Mouse (Mus musculus) forebrain, embryonic 14.5 days (tissue): ENCODE data around the gene Lrp2. TPM values are rescaled to one million over a fixed set of nuclear protein-coding genes. Genes with fewer than 3 reads are reported as not detected.
A peak's percentile ranks its signal among the peaks of the same experiment; 100 is the strongest.
"Not testable (repeated sequence)": the region's sequence is repeated elsewhere in the genome, so short reads cannot be mapped to it uniquely, and the experiment has no call there.

ENCODE experiments used
- ATAC-seq: fragments of 200-750 bp; cut with Nextera tagmentation; 2 replicates; pipeline ENCODE4 v1.8.0; 2017; ENCODE audit warnings: mild to moderate bottlenecking, moderate library complexity
- DNase-seq: peaks from one replicate; pipeline ENCODE4 v3.0.0-alpha.2; 2015; ENCODE audit warnings: low spot score
- H3K27ac ChIP-seq: fragments of 300-500 bp; sonication (generic); 2 replicates; pipeline ENCODE4 v1.5.1; 2014; ENCODE audit warnings: low read depth, mild to moderate bottlenecking, control low read depth, low read length, moderate library complexity
- H3K27me3 ChIP-seq: fragments of 300-500 bp; sonication (generic); replicated peaks from 2 replicates; pipeline ENCODE4 v1.6.1; 2014; ENCODE audit warnings: low read length, control low read depth, mixed read lengths; ENCODE audit not compliant: control insufficient read depth, insufficient read depth
- H3K36me3 ChIP-seq: fragments of 300-500 bp; sonication (generic); 2 replicates; pipeline ENCODE4 v1.6.1; 2014; ENCODE audit warnings: low read length, control low read depth; ENCODE audit not compliant: control insufficient read depth, insufficient read depth
- H3K4me1 ChIP-seq: fragments of 300-500 bp; sonication (generic); 2 replicates; pipeline ENCODE4 v1.6.1; 2014; ENCODE audit warnings: antibody characterized with exemption, low read length, control low read depth; ENCODE audit not compliant: control insufficient read depth, insufficient read depth
- H3K4me2 ChIP-seq: fragments of 300-500 bp; sonication (generic); 2 replicates; pipeline ENCODE4 v1.6.1; 2014; ENCODE audit warnings: mild to moderate bottlenecking, control low read depth, low read length
- H3K4me3 ChIP-seq: fragments of 300-500 bp; sonication (generic); 2 replicates; pipeline ENCODE4 v1.5.1; 2014; ENCODE audit warnings: low read depth, low read length, control low read depth
- H3K9ac ChIP-seq: fragments of 300-500 bp; sonication (generic); 2 replicates; pipeline ENCODE4 v1.6.1; 2014; ENCODE audit warnings: mild to moderate bottlenecking, low read length, control low read depth, moderate library complexity
- H3K9me3 ChIP-seq: fragments of 300-500 bp; sonication (generic); replicated peaks from 2 replicates; pipeline ENCODE4 v1.6.1; 2016; ENCODE audit warnings: low read length, control low read depth, mixed read lengths; ENCODE audit not compliant: control insufficient read depth
- WGBS: fragments of 180-500 bp; shearing (Covaris S2); extraction: QIAGEN DNeasy Blood & Tissue Kit; methylation state at CpG from one replicate; pipeline ENCODE4 v1.1.7; 2014; 5-methylcytosine and 5-hydroxymethylcytosine counted together
- polyA plus RNA-seq: library from polyadenylated mRNA; unstranded; fragments of >200 nt; fragmentation: Nextera tagmentation; extraction: Ambion mirVana; gene quantifications from 2 replicates; pipeline ENCODE4 v1.2.1, GENCODE M21; 2014

Lrp2 gene
- polyA plus RNA-seq, 1 experiment from 2014 or later, result 0.66 TPM

DNA sequence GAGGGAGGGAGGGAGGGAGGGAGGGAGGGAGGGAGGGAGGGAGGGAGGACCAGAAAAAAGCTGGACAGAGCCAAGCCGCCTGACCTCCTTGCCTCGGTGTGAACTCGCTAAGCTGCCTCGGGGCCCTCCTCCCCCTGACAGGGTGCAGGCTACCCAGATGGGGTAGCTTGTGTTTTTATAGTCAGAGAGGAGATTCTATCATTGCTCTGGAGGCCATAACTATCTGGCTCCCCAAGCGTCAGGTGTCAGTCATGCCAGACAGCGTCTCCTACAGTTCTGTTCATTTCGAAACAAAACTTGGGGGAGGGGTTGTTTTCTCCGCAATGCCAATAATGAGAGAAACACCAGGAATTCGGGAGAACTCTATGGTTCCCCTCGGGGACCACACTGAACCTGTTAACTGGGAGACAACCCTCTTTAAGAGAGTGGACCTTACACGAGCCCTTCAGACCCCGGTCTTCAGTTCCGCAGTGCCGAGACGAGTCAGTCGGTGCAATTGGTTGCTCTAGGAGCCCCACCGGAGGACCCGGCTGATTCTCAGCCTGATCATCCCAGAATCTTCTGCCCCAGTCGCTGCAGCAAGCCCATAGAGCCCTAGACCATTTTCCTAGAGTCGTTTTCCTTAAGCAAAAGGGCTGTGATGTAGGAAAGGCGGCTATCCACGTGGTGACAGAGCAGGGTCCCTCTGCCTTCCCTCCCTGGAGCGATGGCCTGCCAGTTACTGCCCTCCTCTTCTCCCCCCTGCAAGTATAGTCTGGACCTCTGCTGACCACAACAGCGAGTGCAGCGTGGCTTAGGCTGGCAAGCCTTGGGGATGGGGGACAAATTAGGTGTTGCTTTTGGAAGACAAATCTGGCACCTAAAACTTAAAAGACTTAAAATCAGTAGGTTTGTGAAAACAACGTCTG, 1.2 kb upstream of the Lrp2 start:
- H3K4me3 ChIP-seq, result peak overlapping the region; percentile 26
- WGBS, result under 1% methylated on average over 26 of the region's 26 CpGs
- ATAC-seq, result no peak
- H3K9ac ChIP-seq, result peak overlapping the region; percentile 32
- H3K27ac ChIP-seq, result no peak overlapping the region
- H3K4me1 ChIP-seq, result peaks cover 10% of the 10 kb centered on the region; the same call in 1 of the 2 replicates
- peak overlapping the region; percentile 53 for H3K4me2 ChIP-seq
- DNase-seq, result peak; percentile 11
- H3K36me3 ChIP-seq, result no peaks in the 10 kb centered on the region
- H3K9me3 ChIP-seq, result no peaks in the 10 kb centered on the region
- peaks cover 43% of the 10 kb centered on the region for H3K27me3 ChIP-seq

DNA sequence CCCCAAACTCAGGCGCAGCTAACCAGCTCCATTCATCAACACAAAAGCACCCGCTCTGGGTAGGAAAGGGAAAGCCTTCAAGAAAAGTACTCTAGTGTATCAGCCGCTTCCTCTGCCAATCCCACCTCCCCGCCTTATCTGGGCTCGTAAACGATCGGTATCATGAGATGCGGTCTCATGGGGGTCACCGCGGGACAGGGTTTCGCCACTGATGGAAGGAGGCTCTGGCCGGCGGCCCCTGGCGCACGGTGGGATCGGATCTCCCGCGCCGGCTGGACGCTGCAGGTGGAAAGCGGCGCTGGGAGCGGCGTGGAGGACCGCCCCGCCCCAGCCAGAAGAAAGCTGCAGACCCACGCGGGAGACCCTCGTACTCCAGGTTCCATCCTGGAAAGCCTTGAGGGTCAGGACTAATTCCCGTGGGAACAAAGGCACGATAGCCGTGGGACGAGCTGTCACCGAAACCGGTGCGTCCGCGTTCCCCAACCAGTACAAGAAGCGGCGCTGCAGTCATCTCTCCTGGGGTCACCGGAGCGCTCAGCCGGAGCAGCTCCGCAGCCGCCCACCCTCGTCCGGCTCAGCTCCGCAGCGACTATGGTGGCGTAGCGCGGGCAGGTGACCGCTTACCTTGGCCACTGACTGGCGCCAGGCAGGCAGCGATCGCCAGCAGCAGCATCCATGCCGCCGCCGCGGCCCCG, 527 bp downstream of the Lrp2 start:
- Histone ChIP-seq H3K4me2 (peak overlapping the region; percentile 99), H3K9me3 (no peaks in the 10 kb centered on the region), H3K27me3 (peaks cover 43% of the 10 kb centered on the region), H3K36me3 (no peaks in the 10 kb centered on the region), H3K9ac (peak overlapping the region; percentile 59), H3K27ac (no peak overlapping the region), H3K4me1 (peaks cover 10% of the 10 kb centered on the region; the same call in 1 of the 2 replicates), H3K4me3 (peak overlapping the region; percentile 65)
- WGBS, result under 1% methylated on average over 56 of the region's 61 CpGs
- DNase-seq (peak; percentile 53), ATAC-seq (peak; percentile 72)

DNA sequence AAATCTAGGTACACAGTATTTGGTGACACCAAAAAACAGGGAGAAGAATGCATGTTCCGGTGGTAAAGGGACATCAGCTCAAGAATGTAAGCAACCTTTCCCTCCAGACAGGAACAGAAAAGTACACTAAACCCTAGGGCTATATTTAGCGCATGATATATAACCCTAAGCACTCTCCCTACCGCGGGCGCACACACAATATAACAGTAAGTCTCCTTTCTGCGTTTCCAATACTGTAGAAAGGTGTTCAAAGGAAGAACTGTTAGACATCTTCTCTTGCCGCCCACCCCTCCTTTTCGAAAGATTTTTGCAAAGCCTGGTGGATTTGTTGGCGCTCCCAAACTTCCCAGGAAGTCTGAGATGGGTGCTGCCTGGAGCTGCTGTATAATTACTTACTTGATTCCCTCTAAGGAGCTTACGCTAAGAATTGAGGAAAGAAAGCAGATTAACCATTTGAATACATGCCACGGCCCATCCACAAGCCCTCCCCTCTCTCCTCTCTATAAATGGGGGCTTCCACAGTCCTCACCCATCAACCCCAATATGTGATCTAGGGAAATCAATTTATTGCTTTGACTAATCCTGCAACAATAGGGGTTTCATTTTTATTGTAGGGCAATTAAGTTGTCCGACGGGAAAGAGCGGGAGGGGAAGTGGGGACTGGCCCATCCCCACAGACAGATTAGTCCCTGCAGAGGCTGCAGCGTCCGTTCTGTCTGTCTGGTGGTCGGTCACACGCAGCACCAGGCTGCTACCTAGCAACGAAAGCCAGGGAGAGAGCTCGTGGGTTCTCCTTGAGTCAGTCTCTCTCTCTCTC, 1.5 kb downstream of the Lrp2 start:
- 3% methylated on average over 20 of the region's 20 CpGs for WGBS
- Histone ChIP-seq H3K9ac (no peak overlapping the region), H3K27me3 (peaks cover 41% of the 10 kb centered on the region), H3K27ac (no peak overlapping the region), H3K4me2 (peak overlapping the region; percentile 99), H3K36me3 (no peaks in the 10 kb centered on the region), H3K4me1 (peaks cover 10% of the 10 kb centered on the region; the same call in 1 of the 2 replicates), H3K9me3 (no peaks in the 10 kb centered on the region), H3K4me3 (peak overlapping the region; percentile 65)
- DNase-seq (peak; percentile 30), ATAC-seq (no peak)

DNA sequence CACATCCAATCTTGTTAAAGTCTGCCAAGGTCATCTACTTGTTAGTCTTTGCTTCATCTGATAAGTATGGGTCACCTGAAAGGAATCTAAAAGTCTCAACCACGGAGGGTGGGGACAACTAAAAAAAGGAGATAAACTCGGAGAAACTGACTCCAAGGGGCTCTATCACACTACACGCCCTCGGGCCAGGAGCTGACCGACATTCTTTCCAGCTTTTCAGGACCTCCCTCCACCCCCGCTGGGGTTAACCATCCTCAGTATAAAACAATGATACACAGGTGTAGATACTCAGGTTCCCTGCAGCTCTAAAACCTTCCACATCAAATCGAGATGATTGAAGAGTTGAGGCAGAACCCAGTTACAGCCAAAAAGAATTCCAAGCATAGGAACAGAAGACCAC, 3.0 kb downstream of the Lrp2 start:
- no peak overlapping the region for H3K9ac ChIP-seq
- peaks cover 10% of the 10 kb centered on the region; the same call in 1 of the 2 replicates for H3K4me1 ChIP-seq
- no peak overlapping the region for H3K4me3 ChIP-seq
- H3K27ac ChIP-seq, result no peak overlapping the region
- H3K4me2 ChIP-seq, result no peak overlapping the region
- no peak for DNase-seq
- no peaks in the 10 kb centered on the region for H3K9me3 ChIP-seq
- H3K36me3 ChIP-seq, result no peaks in the 10 kb centered on the region
- 49% methylated on average over 7 of the region's 7 CpGs for WGBS
- ATAC-seq, result no peak
- peaks cover 32% of the 10 kb centered on the region for H3K27me3 ChIP-seq

DNA sequence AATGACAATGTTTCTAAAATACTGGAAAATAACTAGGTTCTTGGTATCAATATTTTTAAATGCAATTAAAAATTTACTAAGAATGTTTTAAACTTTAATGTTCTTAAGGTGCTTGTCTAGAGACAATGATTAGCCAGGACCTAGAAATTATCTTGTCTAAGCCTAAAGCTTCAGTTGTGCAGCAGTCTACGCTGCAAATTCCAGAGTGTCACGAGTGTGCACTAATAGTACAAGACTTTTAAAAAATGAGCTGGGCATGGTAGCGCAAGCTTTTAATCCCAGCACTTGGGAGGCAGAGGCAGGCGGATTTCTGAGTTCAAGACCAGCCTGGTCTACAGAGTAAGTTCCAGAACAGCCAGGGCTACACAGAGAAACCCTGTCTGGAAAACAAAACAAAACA, 3.8 kb downstream of the Lrp2 start:
- H3K4me2 ChIP-seq, H3K9me3 ChIP-seq, H3K4me3 ChIP-seq, H3K36me3 ChIP-seq, H3K9ac ChIP-seq, H3K4me1 ChIP-seq, ATAC-seq, H3K27ac ChIP-seq, DNase-seq: not testable (repeated sequence)
- WGBS, result 94% methylated on average over 4 of the region's 4 CpGs
- H3K27me3 ChIP-seq, result peaks cover 24% of the 10 kb centered on the region

DNA sequence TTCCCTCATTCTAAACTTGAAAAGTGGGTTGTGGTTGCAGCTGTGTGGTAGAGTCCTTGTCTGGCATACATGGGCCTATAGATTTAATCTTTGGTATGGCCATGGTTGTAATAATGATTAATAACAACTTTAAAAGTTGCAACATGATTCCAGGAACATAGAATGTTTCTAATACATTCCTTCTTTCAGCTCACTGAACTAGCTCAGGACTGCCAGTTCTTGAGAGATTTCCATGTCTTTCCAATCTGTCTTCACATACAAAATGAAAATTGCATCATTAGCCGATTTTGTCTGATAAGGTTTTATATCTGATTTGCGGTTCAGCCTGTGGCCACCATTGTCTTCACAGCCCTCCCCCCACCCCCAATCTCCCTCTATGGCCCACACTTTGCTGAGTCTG, 5.8 kb downstream of the Lrp2 start:
- H3K27me3 ChIP-seq, result peaks cover 14% of the 10 kb centered on the region
- ATAC-seq, result no peak
- WGBS, result 98% methylated on average over 2 of the region's 2 CpGs
- H3K9ac ChIP-seq, result no peak overlapping the region
- no peaks in the 10 kb centered on the region; the same call in 1 of the 2 replicates for H3K4me1 ChIP-seq
- H3K4me2 ChIP-seq, result no peak overlapping the region
- no peak overlapping the region for H3K4me3 ChIP-seq
- no peak for DNase-seq
- H3K27ac ChIP-seq, result no peak overlapping the region
- H3K36me3 ChIP-seq, result no peaks in the 10 kb centered on the region
- H3K9me3 ChIP-seq, result no peaks in the 10 kb centered on the region

DNA sequence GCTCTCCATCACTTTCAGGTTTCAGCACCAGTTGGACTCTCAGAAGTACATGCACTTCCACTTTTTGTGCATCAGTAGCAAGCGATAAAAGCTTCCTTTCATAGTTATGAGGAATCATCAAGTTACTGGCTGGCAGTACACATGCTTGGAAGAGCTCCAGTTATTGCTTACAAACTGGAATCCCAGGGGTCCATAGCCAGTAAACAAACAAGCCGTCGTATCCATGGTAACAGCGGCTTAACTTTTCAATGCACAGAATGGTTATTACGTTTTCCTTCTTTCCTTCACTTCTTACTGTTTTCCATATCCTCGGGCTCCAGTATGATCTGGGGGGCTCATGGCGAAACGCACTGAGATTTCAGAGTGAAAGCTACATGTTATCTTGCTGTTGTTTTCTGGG, 7.7 kb downstream of the Lrp2 start:
- peak; percentile 71 for DNase-seq
- H3K4me1 ChIP-seq, result no peaks in the 10 kb centered on the region
- no peak overlapping the region for H3K4me3 ChIP-seq
- H3K27ac ChIP-seq, result no peak overlapping the region
- peaks cover 5% of the 10 kb centered on the region; the same call in 1 of the 2 replicates for H3K27me3 ChIP-seq
- no peak overlapping the region for H3K9ac ChIP-seq
- no peak overlapping the region for H3K4me2 ChIP-seq
- H3K9me3 ChIP-seq, result no peaks in the 10 kb centered on the region
- H3K36me3 ChIP-seq, result no peaks in the 10 kb centered on the region
- WGBS, result 65% methylated on average over 8 of the region's 8 CpGs
- no peak for ATAC-seq

DNA sequence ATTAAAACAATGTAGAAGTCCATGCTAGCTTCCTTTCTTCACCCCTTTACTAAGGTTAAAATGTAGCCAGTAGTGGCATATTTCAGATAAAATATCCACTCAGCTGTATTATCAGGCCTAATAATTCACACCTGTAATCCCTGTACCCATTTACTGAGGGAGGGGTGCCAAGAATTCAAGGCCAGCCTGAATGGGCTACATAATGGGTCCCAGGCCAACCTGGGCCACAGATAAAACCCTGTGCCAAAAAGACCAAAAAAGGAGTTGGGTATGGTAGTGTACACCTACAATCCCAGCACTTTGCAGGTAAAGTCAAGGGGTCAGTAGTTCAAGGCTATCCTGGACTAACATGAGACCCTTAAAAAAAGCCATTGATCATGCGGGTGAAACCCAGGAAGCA, 9.3 kb downstream of the Lrp2 start:
- ATAC-seq, result no peak
- WGBS, result 89% methylated on average over 1 of the region's 1 CpGs
- Histone ChIP-seq H3K4me1 (no peaks in the 10 kb centered on the region), H3K9ac (no peak overlapping the region), H3K27me3 (no peaks in the 10 kb centered on the region), H3K4me2 (no peak overlapping the region), H3K27ac (no peak overlapping the region), H3K4me3 (no peak overlapping the region), H3K9me3 (no peaks in the 10 kb centered on the region), H3K36me3 (no peaks in the 10 kb centered on the region)
- DNase-seq, result no peak
